Mouse (Mus musculus): Measurements from ENCODE around the gene Aifm2. TPM values are rescaled to one million over a fixed set of nuclear protein-coding genes. Genes with fewer than 3 reads are reported as not detected.

Gene Aifm2
- polyA plus RNA-seq (2015; fragmentation: Nextera tagmentation; extraction: Ambion mirVana), result 14.8 and 43.4 TPM in 2 replicates

GRCm38 (mm10) chr10:61714771-61715461 is at the start of gene Aifm2:
Aifm2 (plus strand) TSS chr10:61715263.

GRCm38 (mm10) chr10:61680015-61680913 is 34.8 kb upstream of the Aifm2 start, which contains the start of gene Sar1a:
Sar1a (plus strand) TSS chr10:61680299.

DNA sequence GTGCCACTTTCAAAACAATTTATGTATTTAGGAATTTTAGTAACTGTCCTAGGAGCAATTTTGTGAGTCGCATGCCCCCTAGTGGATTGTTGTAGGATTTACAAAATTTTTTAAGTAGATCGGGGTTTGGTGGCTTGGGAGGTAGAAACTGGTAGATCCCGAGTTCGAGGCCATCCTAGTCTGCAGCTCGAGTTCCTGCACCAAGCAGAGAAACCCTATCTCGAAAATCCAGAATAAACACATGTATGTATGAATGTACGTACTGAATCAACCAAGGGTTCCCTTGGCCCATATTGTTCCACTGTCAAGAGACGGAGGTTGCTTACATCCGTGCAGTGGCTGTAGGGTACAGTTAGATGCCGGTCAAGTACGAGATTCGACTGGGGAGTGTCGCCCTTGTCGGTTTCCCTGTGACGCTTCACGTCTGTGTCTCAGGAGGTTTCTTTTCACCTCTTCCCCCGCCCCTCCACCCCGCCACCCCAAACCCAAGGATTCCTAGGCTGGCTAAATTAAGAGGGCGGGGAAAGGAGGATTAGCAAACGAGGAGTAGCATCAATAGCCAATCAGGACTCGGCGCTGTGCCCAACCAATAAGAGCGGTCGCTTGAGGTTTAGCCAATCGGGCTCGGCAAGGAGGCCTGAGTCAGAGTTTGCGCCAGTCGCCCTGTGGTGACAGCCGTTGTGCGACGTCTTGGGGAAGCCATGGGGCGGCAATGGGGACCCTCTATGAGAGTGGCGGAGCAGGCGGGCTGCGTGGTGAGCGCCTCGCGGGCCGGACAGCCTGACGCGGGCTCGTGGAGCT is 20.0 kb upstream of the Aifm2 start, which contains the start of gene Tysnd1:
Gene Tysnd1 (plus strand): TSS at position 645 of the 801 bp plus-strand sequence.

DNA sequence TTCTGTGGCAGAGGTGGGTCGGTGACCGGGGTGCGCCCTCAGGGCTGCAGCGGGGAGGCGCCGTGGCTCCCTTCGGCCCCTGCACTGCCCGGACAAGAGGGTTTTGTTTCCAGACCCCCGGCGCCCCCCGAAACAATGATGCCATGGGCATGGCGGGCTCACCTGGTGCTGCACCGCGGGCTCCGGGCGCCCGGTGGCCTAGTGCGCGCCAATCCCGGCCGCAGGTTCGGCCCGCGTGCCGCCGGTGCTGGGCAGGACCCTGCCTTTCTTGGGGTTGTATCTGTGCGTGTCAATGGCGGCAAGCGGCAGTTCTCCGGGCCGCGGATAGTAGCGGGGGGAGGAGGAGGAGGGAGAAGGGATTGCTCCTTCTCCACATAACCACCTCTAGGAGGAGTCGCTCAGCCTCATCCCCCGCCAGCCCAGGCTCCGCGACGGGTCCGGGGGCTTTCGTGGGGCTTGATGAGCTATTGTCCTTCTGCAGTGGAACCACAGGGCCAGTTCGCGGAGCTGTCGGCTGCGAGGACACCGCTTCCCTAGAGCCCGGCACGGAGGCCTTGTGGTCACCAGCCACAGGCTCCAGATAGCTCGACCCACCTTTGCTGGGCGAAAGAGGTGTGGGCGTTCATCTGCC is 68.7 kb downstream of the Aifm2 start, which contains the start of gene H2afy2:
Gene H2afy2 (minus strand): TSS at position 527 of the 631 bp plus-strand sequence.

Small RNAs within 50 kb of the gene (microRNA-seq; reads per million reads assigned to microRNA genes)
- 0 reads per million in 2 experiments for gene Mir5108

Other genes starting within 250 kb of the Aifm2 start
- 18.7 and 19.1 TPM in 2 replicates for gene Lrrc20, start 239.5 kb upstream of the Aifm2 start, polyA plus RNA-seq (2015; fragmentation: Nextera tagmentation; extraction: Ambion mirVana)
- 0.04 and 0.10 TPM in 2 replicates for gene Npffr1, start 119.8 kb upstream of the Aifm2 start, polyA plus RNA-seq (2015; fragmentation: Nextera tagmentation; extraction: Ambion mirVana)
- 41.9 and 90.2 TPM in 2 replicates for gene Ppa1, start 66.7 kb upstream of the Aifm2 start, polyA plus RNA-seq (2015; fragmentation: Nextera tagmentation; extraction: Ambion mirVana)
- gene Sar1a, start 35.0 kb upstream of the Aifm2 start, polyA plus RNA-seq (2015; fragmentation: Nextera tagmentation; extraction: Ambion mirVana), result 151 and 176 TPM in 2 replicates
- 20.7 and 28.3 TPM in 2 replicates for gene Tysnd1, start 19.7 kb upstream of the Aifm2 start, polyA plus RNA-seq (2015; fragmentation: Nextera tagmentation; extraction: Ambion mirVana)
- 12.9 and 18.2 TPM in 2 replicates for gene H2afy2, start 68.9 kb downstream of the Aifm2 start, polyA plus RNA-seq (2015; fragmentation: Nextera tagmentation; extraction: Ambion mirVana)